Mouse (Mus musculus) cerebellum, adult 2 months (tissue): Measurements from ENCODE around the gene Ankrd50.

Source experiments
- CTCF ChIP-seq: fragments of 200-500 bp; IDR thresholded peaks from 2 replicates; pipeline ENCODE4 v1.5.1; 2011; ENCODE audit warnings: low read depth, mild to moderate bottlenecking, control low read depth, low read length, moderate library complexity, borderline replicate concordance; ENCODE audit not compliant: insufficient read depth
- POLR2A ChIP-seq: fragments of 200-500 bp; IDR thresholded peaks from 2 replicates; pipeline ENCODE4 v1.6.1; 2011; ENCODE audit warnings: low read length, control low read depth, borderline replicate concordance; ENCODE audit not compliant: insufficient read depth

GRCm38 (mm10) chr3:38501316-38501715 is 16.7 kb upstream of the Ankrd50 start:
- TF ChIP-seq POLR2A, result no peak
- TF ChIP-seq CTCF, result no peak
